Mouse (Mus musculus) ES-E14 (cell line): Measurements from ENCODE around the gene Pam.

Experiments used
- CHD2 ChIP-seq: IDR thresholded peaks from 2 replicates; pipeline ENCODE4 v1.6.1; 2014; ENCODE audit warnings: mild to moderate bottlenecking, low read depth, low read length, inconsistent platforms
- HCFC1 ChIP-seq: IDR thresholded peaks from 2 replicates; pipeline ENCODE4 v1.6.1; 2012; ENCODE audit warnings: low read length, inconsistent platforms, borderline replicate concordance; ENCODE audit not compliant: insufficient read depth
- MAFK ChIP-seq: IDR thresholded peaks from 2 replicates; pipeline ENCODE4 v1.6.1; 2014; ENCODE audit warnings: mild to moderate bottlenecking, low read depth, low read length, inconsistent platforms; ENCODE audit not compliant: insufficient read depth
- ZC3H11A ChIP-seq: IDR thresholded peaks from 2 replicates; pipeline ENCODE4 v1.6.1; 2012; ENCODE audit warnings: low read depth, mild to moderate bottlenecking, inconsistent platforms, low read length, borderline replicate concordance
- ZNF384 ChIP-seq: IDR thresholded peaks from 2 replicates; pipeline ENCODE4 v1.6.1; 2012; ENCODE audit warnings: low read depth, low read length, inconsistent platforms

- TF ChIP-seq ZC3H11A (no peak), HCFC1 (no peak), ZNF384 (no peak), MAFK (no peak), CHD2 (no peak)
These were observed 186.7 kb downstream of the Pam start for GRCm38 (mm10) chr1:97908736-97909135.
